Mouse (Mus musculus) ES-Bruce4 (cell line): Measurements from ENCODE around the gene Slc17a2. TPM values are rescaled to one million over a fixed set of nuclear protein-coding genes. Genes with fewer than 3 reads are reported as not detected.

ENCODE experiments used
- H3K27ac ChIP-seq: 2 replicates; pipeline ENCODE4 v1.5.1; 2012; ENCODE audit warnings: low read length, inconsistent platforms; ENCODE audit not compliant: insufficient read depth
- H3K27me3 ChIP-seq: 2 replicates; pipeline ENCODE4 v1.6.1; 2012; ENCODE audit warnings: mild to moderate bottlenecking, low read length, inconsistent platforms; ENCODE audit not compliant: control insufficient read depth, poor library complexity, insufficient read depth, severe bottlenecking
- H3K36me3 ChIP-seq: 2 replicates; pipeline ENCODE4 v1.6.1; 2012; ENCODE audit warnings: inconsistent platforms, mild to moderate bottlenecking, low read length, moderate library complexity; ENCODE audit not compliant: control insufficient read depth, poor library complexity, insufficient read depth, severe bottlenecking
- H3K4me1 ChIP-seq: one replicate; pipeline ENCODE4 v1.8.1; 2011; ENCODE audit warnings: low read length; ENCODE audit not compliant: control insufficient read depth, insufficient read depth
- H3K4me3 ChIP-seq: 2 replicates; pipeline ENCODE4 v1.5.1; 2011; ENCODE audit warnings: low read depth, mild to moderate bottlenecking, low read length
- H3K9ac ChIP-seq: 2 replicates; pipeline ENCODE4 v1.6.1; 2012; ENCODE audit warnings: low read depth, mild to moderate bottlenecking, inconsistent platforms; ENCODE audit not compliant: poor library complexity, severe bottlenecking
- H3K9me3 ChIP-seq: replicated peaks from 2 replicates; pipeline ENCODE4 v1.6.1; 2012; ENCODE audit warnings: mild to moderate bottlenecking, low read length, inconsistent platforms; ENCODE audit not compliant: control insufficient read depth, poor library complexity, insufficient read depth, severe bottlenecking
- CTCF ChIP-seq: IDR thresholded peaks from one replicate; pipeline ENCODE4 v1.8.1; 2011; ENCODE audit warnings: low read depth, low read length
- EP300 ChIP-seq: IDR thresholded peaks from 2 replicates; pipeline ENCODE4 v1.6.1; 2011; ENCODE audit warnings: low read depth, low read length; ENCODE audit not compliant: insufficient read depth
- POLR2A ChIP-seq: IDR thresholded peaks from one replicate; pipeline ENCODE4 v1.8.1; 2011; ENCODE audit warnings: low read length; ENCODE audit not compliant: insufficient read depth
- polyA plus RNA-seq: library from polyadenylated mRNA; stranded (reverse); fragments of >200 nt; gene quantifications from 2 replicates; pipeline ENCODE4 v1.2.4, GENCODE M21; 2011; ENCODE audit warnings: low read depth; ENCODE audit not compliant: missing spikeins, insufficient read depth, insufficient read length

Slc17a2 gene
- polyA plus RNA-seq, 1 experiment, result not detected

DNA sequence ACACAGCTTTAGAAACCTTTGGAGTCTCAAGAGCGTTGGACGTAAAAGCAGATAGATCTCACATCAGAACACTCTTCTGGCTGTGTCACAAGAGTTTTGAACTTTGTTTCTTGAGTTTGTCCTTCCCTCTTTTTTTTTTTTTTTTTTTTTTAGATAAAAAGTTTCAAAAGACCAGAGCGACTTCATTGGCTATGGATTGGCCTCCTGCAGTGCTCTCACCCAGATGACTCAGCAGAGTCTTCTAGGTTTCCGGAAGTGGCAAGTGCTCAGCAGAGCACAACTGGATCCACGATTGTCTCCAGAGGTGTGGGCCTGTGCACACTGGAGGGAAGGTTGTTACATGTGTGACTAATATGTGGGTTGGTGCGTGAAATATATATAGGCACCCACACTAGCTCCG lies 28.5 kb upstream of the Slc17a2 start:
- Histone ChIP-seq H3K9me3 (peaks cover 3% of the 10 kb centered on the region; the same call in 1 of the 2 replicates), H3K36me3 (no peaks in the 10 kb centered on the region), H3K4me1 (peaks cover 2% of the 10 kb centered on the region), H3K4me3 (no peak overlapping the region), H3K9ac (no peak overlapping the region), H3K27me3 (no peaks in the 10 kb centered on the region; the same call in 1 of the 2 replicates), H3K27ac (no peak overlapping the region)
- TF ChIP-seq CTCF, result no peak
- TF ChIP-seq POLR2A, result no peak
- no peak for TF ChIP-seq EP300

DNA sequence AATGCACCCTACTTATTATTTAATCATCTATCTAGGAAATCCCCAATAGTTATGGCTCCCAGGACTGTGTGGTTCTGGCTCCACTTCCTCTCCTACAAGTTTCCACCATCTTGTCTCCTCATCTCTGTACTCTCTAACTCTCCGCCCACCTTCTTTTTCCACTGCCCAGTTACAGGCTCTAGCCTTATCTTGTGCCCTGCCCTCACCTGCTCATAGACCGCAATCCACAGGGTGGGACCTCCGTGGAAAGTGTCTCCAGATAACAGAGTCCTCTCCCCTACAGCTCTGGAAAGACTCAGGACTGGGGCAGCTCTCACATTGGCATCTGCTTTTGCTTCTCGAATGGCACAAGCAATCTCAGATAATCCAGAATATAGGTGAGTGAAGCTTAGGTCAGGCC lies 27.8 kb upstream of the Slc17a2 start:
- H3K4me1 ChIP-seq, result peaks cover 2% of the 10 kb centered on the region
- no peaks in the 10 kb centered on the region for H3K36me3 ChIP-seq
- H3K9ac ChIP-seq, result no peak overlapping the region
- TF ChIP-seq POLR2A (no peak), CTCF (no peak), EP300 (no peak)
- no peak overlapping the region for H3K4me3 ChIP-seq
- H3K9me3 ChIP-seq, result peaks cover 3% of the 10 kb centered on the region; the same call in 1 of the 2 replicates
- no peaks in the 10 kb centered on the region; the same call in 1 of the 2 replicates for H3K27me3 ChIP-seq
- H3K27ac ChIP-seq, result no peak overlapping the region

DNA sequence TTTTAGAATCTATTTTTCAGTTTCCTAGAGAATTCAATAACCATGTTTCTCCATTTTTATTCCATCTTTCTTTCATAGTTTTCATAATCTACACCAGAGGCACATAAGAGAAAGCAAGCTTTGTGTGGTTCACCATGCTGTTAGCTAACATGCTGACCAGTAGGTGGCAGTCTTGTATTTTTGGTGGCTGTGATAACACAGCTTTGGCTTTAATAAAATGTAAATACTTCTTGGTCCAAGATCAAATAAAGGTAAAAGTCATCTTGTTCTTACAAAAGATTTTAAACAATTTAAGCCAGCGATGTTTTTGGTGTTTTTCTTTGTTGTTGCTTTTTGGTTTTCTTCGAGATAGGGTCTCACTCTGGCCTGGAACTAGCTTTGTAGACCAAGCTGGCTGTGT lies 14.3 kb upstream of the Slc17a2 start:
- no peak overlapping the region for H3K27ac ChIP-seq
- TF ChIP-seq CTCF (peak; percentile 6), POLR2A (no peak), EP300 (no peak)
- H3K4me3 ChIP-seq, result no peak overlapping the region
- peaks cover 4% of the 10 kb centered on the region; the same call in 1 of the 2 replicates for H3K9me3 ChIP-seq
- H3K9ac ChIP-seq, result no peak overlapping the region
- no peaks in the 10 kb centered on the region for H3K4me1 ChIP-seq
- no peaks in the 10 kb centered on the region for H3K36me3 ChIP-seq
- no peaks in the 10 kb centered on the region for H3K27me3 ChIP-seq

DNA sequence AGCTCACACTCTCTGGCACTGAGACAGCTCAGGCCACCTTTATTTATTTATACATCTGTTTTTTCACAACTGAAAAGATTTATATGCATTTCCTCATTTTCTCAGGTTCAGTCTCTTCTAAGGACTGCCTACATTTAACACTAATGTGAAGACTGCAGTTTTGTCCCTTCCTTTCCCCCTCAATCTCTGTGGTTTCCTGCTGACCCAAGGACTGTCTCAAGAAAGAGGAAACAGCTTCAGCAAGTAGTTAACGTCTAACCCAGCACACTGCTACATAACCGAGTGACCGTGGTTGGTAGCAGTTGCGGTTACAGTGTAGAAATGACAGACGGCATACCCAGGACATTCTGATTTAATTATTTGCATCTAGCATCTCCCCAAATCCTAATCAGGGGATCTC lies 7.4 kb upstream of the Slc17a2 start:
- no peak for TF ChIP-seq EP300
- TF ChIP-seq POLR2A, result no peak
- no peak for TF ChIP-seq CTCF
- H3K27me3 ChIP-seq, result no peaks in the 10 kb centered on the region
- no peak overlapping the region for H3K9ac ChIP-seq
- H3K4me1 ChIP-seq, result no peaks in the 10 kb centered on the region
- no peak overlapping the region for H3K27ac ChIP-seq
- no peaks in the 10 kb centered on the region for H3K9me3 ChIP-seq
- H3K4me3 ChIP-seq, result no peak overlapping the region
- no peaks in the 10 kb centered on the region for H3K36me3 ChIP-seq

DNA sequence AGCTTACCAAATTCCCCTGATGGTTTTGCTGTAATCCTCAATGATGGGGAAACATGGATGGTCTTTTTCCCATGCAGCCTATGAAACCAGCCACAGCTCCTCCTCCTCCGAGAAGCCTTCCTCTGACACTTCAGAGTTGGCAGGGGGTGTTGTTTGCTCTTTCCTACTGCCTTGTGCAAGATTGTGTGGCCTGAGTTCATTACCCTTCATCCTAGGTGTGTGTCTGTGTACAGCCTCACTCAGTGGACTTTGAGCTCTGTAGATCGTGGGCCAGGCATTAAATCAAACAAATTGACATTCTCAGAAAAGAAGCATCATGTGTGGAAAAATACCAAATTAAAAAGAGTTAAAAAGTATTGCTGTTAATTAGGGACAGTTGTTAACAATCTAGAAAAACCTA lies 2.3 kb upstream of the Slc17a2 start:
- no peaks in the 10 kb centered on the region for H3K27me3 ChIP-seq
- TF ChIP-seq CTCF, result no peak
- no peak for TF ChIP-seq EP300
- TF ChIP-seq POLR2A, result no peak
- H3K4me1 ChIP-seq, result no peaks in the 10 kb centered on the region
- no peak overlapping the region for H3K27ac ChIP-seq
- H3K4me3 ChIP-seq, result no peak overlapping the region
- H3K36me3 ChIP-seq, result no peaks in the 10 kb centered on the region
- no peak overlapping the region for H3K9ac ChIP-seq
- no peaks in the 10 kb centered on the region for H3K9me3 ChIP-seq

DNA sequence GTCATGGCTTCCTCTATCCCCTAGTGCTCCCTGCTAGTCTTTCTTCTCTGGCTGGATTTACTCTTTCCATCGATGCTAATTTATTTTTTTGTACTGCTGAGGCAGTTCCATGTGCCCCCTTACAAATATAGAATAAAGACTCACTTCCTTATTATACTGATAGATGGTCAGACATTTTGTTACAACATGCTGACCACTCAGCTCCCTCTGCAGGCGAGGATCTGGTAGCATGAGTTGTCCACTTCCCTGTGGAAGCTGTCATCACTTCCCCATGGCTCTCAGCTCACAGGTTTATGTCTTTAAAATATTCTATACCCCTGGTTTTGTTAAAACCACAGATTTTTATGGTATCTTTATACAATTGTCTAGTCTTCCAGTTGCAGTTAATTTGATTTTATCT lies 9.4 kb downstream of the Slc17a2 start:
- no peaks in the 10 kb centered on the region for H3K9me3 ChIP-seq
- H3K27me3 ChIP-seq, result no peaks in the 10 kb centered on the region
- no peak for TF ChIP-seq EP300
- no peak for TF ChIP-seq CTCF
- no peak for TF ChIP-seq POLR2A

More for the DNA sequence above, 9.4 kb downstream of the Slc17a2 start:
- Histone ChIP-seq H3K4me1 (no peaks in the 10 kb centered on the region), H3K27ac (no peak overlapping the region), H3K9ac (no peak overlapping the region), H3K36me3 (no peaks in the 10 kb centered on the region), H3K4me3 (no peak overlapping the region)
